Mouse (Mus musculus) heart, embryonic 14.5 days (tissue): ENCODE measurements around the gene Kpna4. TPM values are rescaled to one million over a fixed set of nuclear protein-coding genes. Genes with fewer than 3 reads are reported as not detected.
A peak's percentile ranks its signal among the peaks of the same experiment; 100 is the strongest.
"Not testable (repeated sequence)": the region's sequence is repeated elsewhere in the genome, so short reads cannot be mapped to it uniquely, and the experiment has no call there.

Experiments
- ATAC-seq: fragments of 200-750 bp; cut with Nextera tagmentation; 2 replicates; pipeline ENCODE4 v1.8.0; 2017; ENCODE audit warnings: low read depth, moderate TSS enrichment; ENCODE audit not compliant: insufficient number of reproducible peaks, insufficient read depth, low FRiP score
- H3K27ac ChIP-seq, 2 experiments: fragments of 200-500 bp in 1 of 2; fragments of 300-500 bp in 1 of 2; sonication (generic) in 1 of 2; replicated peaks in 1 of 2; 2 replicates each; pipeline ENCODE4 v1.5.1; 2012 to 2014; ENCODE audit warnings: low read depth in 2 of 2, low read length in 2 of 2, control low read depth in 1 of 2, mild to moderate bottlenecking in 1 of 2, mixed read lengths in 1 of 2; ENCODE audit not compliant: control insufficient read depth in 1 of 2, insufficient read depth in 1 of 2
- H3K27me3 ChIP-seq: fragments of 300-500 bp; sonication (generic); 2 replicates; pipeline ENCODE4 v1.6.1; 2014; ENCODE audit warnings: mild to moderate bottlenecking, low read length, control low read depth; ENCODE audit not compliant: control insufficient read depth, insufficient read depth
- H3K36me3 ChIP-seq: fragments of 300-500 bp; sonication (generic); 2 replicates; pipeline ENCODE4 v1.6.1; 2014; ENCODE audit warnings: mild to moderate bottlenecking, control low read depth, low read length, mixed read lengths; ENCODE audit not compliant: control insufficient read depth, insufficient read depth
- H3K4me1 ChIP-seq, 2 experiments: fragments of 200-500 bp in 1 of 2; fragments of 300-500 bp in 1 of 2; sonication (generic) in 1 of 2; 2 replicates each; pipeline ENCODE4 v1.6.1; 2012 to 2014; ENCODE audit warnings: low read length in 2 of 2, control low read depth in 1 of 2, mixed read lengths in 1 of 2; ENCODE audit not compliant: control insufficient read depth in 2 of 2, insufficient read depth in 2 of 2
- H3K4me2 ChIP-seq: fragments of 300-500 bp; sonication (generic); 2 replicates; pipeline ENCODE4 v1.6.1; 2014; ENCODE audit warnings: mild to moderate bottlenecking, low read length
- H3K4me3 ChIP-seq, 2 experiments: fragments of 200-500 bp in 1 of 2; fragments of 300-500 bp in 1 of 2; sonication (generic) in 1 of 2; 2 replicates each; pipeline ENCODE4 v1.5.1; 2012 to 2014; ENCODE audit warnings: low read length in 2 of 2, mild to moderate bottlenecking in 2 of 2, control low read depth in 1 of 2, low read depth in 1 of 2, moderate library complexity in 1 of 2; ENCODE audit not compliant: control insufficient read depth in 1 of 2, insufficient read depth in 1 of 2
- H3K9ac ChIP-seq: fragments of 300-500 bp; sonication (generic); 2 replicates; pipeline ENCODE4 v1.6.1; 2014; ENCODE audit warnings: mild to moderate bottlenecking, low read length
- H3K9me3 ChIP-seq: fragments of 300-500 bp; sonication (generic); 2 replicates; pipeline ENCODE4 v1.6.1; 2016; ENCODE audit warnings: low read length, control low read depth; ENCODE audit not compliant: control insufficient read depth
- WGBS: fragments of 180-500 bp; shearing (Covaris S2); extraction: QIAGEN DNeasy Blood & Tissue Kit; methylation state at CpG from one replicate; pipeline ENCODE4 v1.1.7; 2014; 5-methylcytosine and 5-hydroxymethylcytosine counted together
- polyA plus RNA-seq: library from polyadenylated mRNA; unstranded; fragments of >200 nt; fragmentation: Nextera tagmentation; extraction: Ambion mirVana; gene quantifications from 2 replicates; pipeline ENCODE4 v1.2.1, GENCODE M21; 2014

Kpna4 gene
- polyA plus RNA-seq, 1 experiment from 2014 or later = 31.2 TPM

DNA sequence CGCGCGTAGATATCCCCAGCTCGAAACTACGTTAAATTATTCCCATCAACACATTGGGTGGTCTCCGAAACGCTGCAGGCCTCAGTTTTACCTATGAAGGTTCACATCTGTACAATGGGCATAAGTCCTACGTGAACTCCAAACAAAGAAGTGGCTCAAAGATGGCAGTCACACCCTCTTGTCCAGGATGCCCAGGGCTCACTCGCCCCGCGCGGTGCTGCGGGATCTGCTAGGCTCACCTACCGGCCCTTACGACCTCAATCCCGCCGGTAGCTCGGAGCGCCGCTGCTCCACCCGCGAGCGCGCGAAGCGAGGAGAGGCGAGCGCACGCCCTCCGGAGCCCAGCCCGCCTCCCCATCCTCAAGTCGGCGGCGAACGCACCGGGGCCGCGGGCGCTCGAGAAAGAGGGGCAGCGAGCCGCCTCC lies 82.7 kb downstream of the Kpna4 start:
- peak overlapping the region; percentile 68 for H3K4me2 ChIP-seq
- peaks cover 2 to 25% of the 10 kb centered on the region in 2 experiments for H3K4me1 ChIP-seq
- WGBS = under 1% methylated on average over 38 of the region's 42 CpGs

DNA sequence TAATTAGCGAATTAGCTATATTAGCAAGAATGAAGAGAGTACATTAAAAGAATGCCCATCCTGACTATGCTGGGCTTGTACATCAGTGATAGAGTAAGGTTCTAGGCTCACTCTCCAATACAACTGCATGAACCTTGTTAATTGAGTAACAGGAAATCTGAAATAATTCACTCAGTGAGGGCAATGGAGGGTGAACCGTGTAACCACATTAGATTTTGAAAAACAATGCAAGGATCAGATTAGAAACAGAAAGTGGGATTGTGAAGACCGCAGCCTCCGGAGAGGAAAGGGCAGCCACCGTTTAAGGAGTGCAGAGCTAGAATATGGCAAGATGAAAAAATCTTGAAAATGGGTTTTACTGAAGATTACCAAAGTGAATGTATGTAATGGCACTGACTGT lies 85.6 kb downstream of the Kpna4 start:
- WGBS = 60% methylated on average over 5 of the region's 5 CpGs
- H3K36me3 ChIP-seq = peaks cover 37% of the 10 kb centered on the region
- ATAC-seq = no peak
- H3K4me1 ChIP-seq = peaks cover 0 to 19% of the 10 kb centered on the region in 2 experiments; a peak in 3 of 4 replicates
- no peaks in the 10 kb centered on the region for H3K27me3 ChIP-seq
- peak overlapping the region; percentile 53 for H3K4me2 ChIP-seq
- no peak overlapping the region for H3K27ac ChIP-seq
- H3K9me3 ChIP-seq = no peaks in the 10 kb centered on the region
- H3K9ac ChIP-seq = no peak overlapping the region
- H3K4me3 ChIP-seq = peak overlapping the region in 1 of 2 experiments; percentile 14; a peak in 1 of 4 replicates

More for the DNA sequence above, 82.7 kb downstream of the Kpna4 start:
- Histone ChIP-seq H3K27ac (peak overlapping the region; percentile 72 to 95), H3K9ac (peak overlapping the region; percentile 88), H3K9me3 (no peaks in the 10 kb centered on the region), H3K27me3 (no peaks in the 10 kb centered on the region), H3K36me3 (peaks cover 16% of the 10 kb centered on the region), H3K4me3 (peak overlapping the region; percentile 71 to 85)
- ATAC-seq = peak; percentile 24

DNA sequence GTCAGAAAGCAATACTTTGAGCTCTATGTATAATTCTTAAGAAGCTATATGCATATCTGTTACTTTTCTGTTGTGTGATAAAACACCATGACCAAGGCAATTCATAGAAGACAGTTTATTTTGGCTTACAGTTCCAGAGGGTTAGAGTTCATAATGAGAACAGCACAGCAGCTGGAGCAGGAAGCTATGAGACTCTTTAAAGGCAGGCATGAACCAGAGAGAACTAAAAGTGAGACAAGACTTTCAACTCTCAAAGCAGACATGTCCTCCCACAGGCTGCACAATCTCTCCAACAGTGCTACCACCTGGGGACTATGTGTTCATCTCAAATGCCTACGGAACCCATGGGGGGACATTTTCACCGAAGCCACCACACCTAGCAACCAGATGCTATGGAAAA lies 86.8 kb downstream of the Kpna4 start:
- ATAC-seq = no peak
- peak overlapping the region in 1 of 2 experiments; percentile 21; a peak in 1 of 4 replicates for H3K27ac ChIP-seq
- no peaks in the 10 kb centered on the region for H3K9me3 ChIP-seq
- H3K36me3 ChIP-seq = peaks cover 48% of the 10 kb centered on the region
- 0 out of 4 replicates have a peak overlapping the region, but pooled peaks of 1 of the 2 experiments have one; percentile 8 for H3K4me3 ChIP-seq
- peaks cover 0 to 12% of the 10 kb centered on the region in 2 experiments; a peak in 3 of 4 replicates for H3K4me1 ChIP-seq
- H3K4me2 ChIP-seq = peak overlapping the region; percentile 16; the same call in 1 of the 2 replicates
- no peaks in the 10 kb centered on the region for H3K27me3 ChIP-seq
- no peak overlapping the region for H3K9ac ChIP-seq
- 83% methylated on average over 2 of the region's 2 CpGs for WGBS

DNA sequence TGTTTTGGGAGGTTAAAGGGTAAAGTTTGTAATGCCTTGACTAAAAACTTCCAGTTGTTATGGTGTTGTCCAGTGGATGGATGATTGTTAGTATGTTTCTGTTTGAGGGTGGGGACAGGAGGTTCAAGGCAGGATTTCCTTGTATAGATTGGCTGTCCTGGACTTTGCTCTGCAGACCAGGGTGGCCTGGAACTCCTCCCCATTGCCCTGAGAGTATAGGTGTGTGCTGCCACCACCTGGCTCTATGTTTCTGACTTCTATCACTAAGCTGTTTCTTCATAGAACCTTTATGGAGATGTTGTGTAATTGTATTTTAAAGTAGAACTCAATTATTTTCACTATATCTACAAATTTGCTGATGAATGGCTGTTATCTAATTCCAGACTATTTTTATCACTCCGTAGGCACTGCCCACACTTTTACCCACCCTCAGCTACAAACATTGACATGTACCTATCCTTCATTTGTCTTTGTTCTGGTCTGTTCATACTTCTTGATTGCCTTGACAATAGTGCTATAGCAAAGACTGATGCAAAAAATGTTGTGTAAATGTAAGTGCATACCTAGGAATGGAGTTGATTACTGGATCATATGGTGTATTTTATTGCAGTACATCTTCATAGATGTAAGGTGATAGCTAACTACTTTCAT lies 100.7 kb downstream of the Kpna4 start:
- H3K4me2 ChIP-seq = no peak overlapping the region
- H3K36me3 ChIP-seq = peaks cover 91% of the 10 kb centered on the region
- H3K9ac ChIP-seq = no peak overlapping the region
- ATAC-seq = no peak
- H3K4me1 ChIP-seq = no peaks in the 10 kb centered on the region
- H3K9me3 ChIP-seq = no peaks in the 10 kb centered on the region
- no peak overlapping the region for H3K27ac ChIP-seq
- 68% methylated on average over 1 of the region's 1 CpGs for WGBS
- no peak overlapping the region for H3K4me3 ChIP-seq
- H3K27me3 ChIP-seq = no peaks in the 10 kb centered on the region

DNA sequence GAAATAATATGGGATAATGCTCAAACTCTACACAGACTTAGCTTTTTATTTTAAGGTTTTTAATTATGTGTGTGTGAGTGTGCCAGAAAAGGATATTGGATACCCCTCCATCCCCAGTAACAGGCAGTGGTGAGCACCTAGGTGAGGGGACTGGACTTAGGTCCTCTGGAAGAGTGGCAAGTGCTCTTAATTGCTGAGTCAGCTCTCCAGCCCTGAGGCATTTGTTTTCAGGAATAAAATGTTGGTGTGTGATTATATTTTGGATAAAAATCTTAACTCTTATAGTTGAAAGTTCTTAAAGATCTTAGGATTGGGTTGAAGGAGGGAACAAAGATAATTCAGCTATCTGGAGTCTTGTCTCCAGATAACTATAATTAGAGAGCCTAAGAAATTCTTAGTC lies 106.1 kb downstream of the Kpna4 start:
- no peak overlapping the region for H3K27ac ChIP-seq
- H3K4me2 ChIP-seq = no peak overlapping the region
- H3K9me3 ChIP-seq = no peaks in the 10 kb centered on the region
- no peak for ATAC-seq
- no peak overlapping the region for H3K9ac ChIP-seq
- H3K4me1 ChIP-seq = no peaks in the 10 kb centered on the region
- H3K36me3 ChIP-seq = peaks cover 96% of the 10 kb centered on the region
- H3K27me3 ChIP-seq = no peaks in the 10 kb centered on the region
- no peak overlapping the region for H3K4me3 ChIP-seq

DNA sequence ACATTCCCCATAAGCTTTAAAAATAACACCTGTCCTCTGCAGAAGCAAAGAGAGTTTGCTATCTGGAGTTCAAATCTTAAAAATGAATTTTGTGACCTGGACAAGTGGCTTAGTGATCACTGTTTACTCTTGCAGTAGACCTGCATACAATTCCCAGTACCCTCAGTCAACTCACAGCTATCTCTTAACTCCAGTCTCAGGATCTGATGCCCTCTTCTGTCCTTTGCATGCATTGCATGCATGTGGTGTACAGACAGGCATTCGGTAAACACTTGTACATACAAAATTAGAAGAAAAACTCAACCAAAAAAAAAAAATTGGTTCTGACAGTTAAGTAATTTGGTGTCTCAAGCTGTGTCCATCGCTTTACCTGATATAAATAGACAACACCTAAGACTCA lies 106.6 kb downstream of the Kpna4 start:
- Histone ChIP-seq H3K4me1 (no peaks in the 10 kb centered on the region), H3K4me3 (no peak overlapping the region), H3K4me2 (no peak overlapping the region), H3K9me3 (no peaks in the 10 kb centered on the region), H3K36me3 (peaks cover 92% of the 10 kb centered on the region), H3K27me3 (no peaks in the 10 kb centered on the region), H3K9ac (no peak overlapping the region), H3K27ac (no peak overlapping the region)
- 92% methylated on average over 2 of the region's 2 CpGs for WGBS
- no peak for ATAC-seq

DNA sequence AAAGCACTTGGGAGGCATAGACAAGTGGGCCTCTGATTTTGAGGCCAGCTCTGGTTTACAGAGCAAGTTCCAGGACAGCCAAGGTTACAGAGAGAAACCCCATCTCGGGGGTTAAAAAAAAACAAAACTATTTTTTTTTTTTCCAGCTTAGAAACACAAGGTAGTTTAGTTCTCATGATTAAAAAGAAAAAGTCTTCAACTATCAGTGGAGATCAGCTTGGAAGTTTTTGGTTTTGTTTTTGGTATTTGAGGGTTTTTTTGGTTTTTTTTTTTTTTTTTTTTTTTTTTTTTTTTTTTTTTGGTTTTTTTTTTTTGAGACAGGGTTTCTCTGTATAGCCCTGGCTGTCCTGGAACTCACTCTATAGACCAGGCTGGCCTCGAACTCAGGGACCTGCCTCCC lies 108.3 kb downstream of the Kpna4 start:
- not testable (repeated sequence) for H3K4me3 ChIP-seq, H3K27ac ChIP-seq, ATAC-seq, H3K4me2 ChIP-seq, H3K27me3 ChIP-seq, H3K9me3 ChIP-seq, H3K9ac ChIP-seq, H3K4me1 ChIP-seq
- 97% methylated on average over 2 of the region's 2 CpGs for WGBS
- peaks cover 89% of the 10 kb centered on the region for H3K36me3 ChIP-seq

DNA sequence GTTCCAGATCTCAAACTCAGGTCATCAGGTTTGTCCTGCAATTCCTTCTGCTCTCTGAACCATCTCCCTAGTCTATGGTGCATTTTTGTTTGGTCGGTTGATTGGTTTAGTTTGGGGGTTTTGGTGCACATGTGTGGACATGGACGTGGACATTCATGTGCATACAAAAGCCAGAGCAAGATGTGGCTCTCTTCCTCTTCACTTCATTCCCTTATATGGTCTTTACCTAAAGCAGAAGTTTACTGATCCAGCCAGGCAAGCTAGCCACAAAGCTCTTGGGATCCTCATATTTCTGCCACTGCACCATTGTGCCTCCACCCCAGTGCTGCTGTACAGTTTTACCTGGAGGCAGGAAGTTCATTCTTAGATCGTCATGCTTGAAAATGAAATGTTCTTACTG lies 109.7 kb downstream of the Kpna4 start:
- H3K4me3 ChIP-seq = no peak overlapping the region
- H3K36me3 ChIP-seq = peaks cover 89% of the 10 kb centered on the region
- H3K9me3 ChIP-seq = no peaks in the 10 kb centered on the region
- H3K27me3 ChIP-seq = no peaks in the 10 kb centered on the region
- no peak for ATAC-seq
- H3K27ac ChIP-seq = no peak overlapping the region
- H3K4me1 ChIP-seq = 0 out of 4 replicates have a peak, but pooled peaks cover 0 to 2% of the 10 kb centered on the region in 2 experiments
- 87% methylated on average over 3 of the region's 3 CpGs for WGBS
- H3K9ac ChIP-seq = no peak overlapping the region
- no peak overlapping the region for H3K4me2 ChIP-seq
